Mouse (Mus musculus): ENCODE measurements at regions not wholly inside any gene's neighbourhood (a gene's known extent, or its start where the extent isn't known, plus 50 kb on each side); places are given as distances from the start of the nearest gene placed in this dataset.
"Not testable (repeated sequence)": the region's sequence is repeated elsewhere in the genome, so short reads cannot be mapped to it uniquely, and the experiment has no call there.

DNA sequence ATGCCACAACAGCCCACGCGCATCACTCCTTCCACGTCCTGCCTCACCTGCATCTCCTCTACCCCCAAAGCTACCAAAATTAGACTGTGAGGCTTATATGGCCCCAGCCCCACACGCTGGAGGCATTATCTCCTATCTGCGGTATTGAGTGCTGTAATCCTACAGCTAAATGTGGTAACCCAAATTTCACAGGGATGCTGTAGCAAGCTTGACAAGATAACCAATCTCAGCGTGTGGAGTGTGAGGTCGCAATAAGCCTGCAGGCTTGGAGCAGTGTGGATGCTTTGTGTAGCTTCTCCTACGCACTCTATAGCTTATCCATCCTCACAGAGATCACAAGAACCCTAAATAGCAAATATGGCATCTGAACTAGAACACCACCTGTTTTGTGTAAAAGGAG, 251.2 kb upstream of the Kcnh8 start:
- Histone ChIP-seq H3K4me2 (no peak overlapping the region), H3K9ac (no peak overlapping the region), H3K27ac (replicated peaks) (no peak overlapping the region), H3K9me3 (no peaks in the 10 kb centered on the region), H3K36me3 (no peaks in the 10 kb centered on the region), H3K27me3 (no peaks in the 10 kb centered on the region), H3K4me1 (replicated peaks) (no peaks in the 10 kb centered on the region), H3K4me3 (no peak overlapping the region)
- no peak for ATAC-seq (ENCODE audit: low FRiP score, low read depth)
- 89% methylated on average over 8 of the region's 8 CpGs for WGBS

DNA sequence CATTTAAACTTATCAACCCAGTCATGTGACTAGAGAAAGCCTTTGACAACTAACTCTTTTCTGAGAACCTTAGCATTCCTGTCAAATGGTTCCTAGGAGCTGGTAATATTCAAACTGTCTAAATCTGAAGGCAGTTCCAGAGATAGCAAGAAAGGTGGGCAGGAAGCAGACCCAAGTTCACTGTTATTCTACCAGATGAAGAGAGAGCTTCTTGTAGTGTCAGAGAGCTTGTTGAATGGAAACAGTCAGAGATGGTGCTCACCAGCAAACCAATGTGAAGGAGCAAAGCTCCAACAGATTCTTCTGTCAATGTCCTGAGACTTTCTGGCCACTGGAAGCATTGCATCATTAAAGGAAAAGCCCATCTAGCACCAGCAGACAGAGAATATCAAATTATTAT, 251.8 kb upstream of the Kcnh8 start:
- Histone ChIP-seq H3K9me3 (no peaks in the 10 kb centered on the region), H3K4me3 (no peak overlapping the region), H3K36me3 (no peaks in the 10 kb centered on the region), H3K4me2 (no peak overlapping the region), H3K9ac (no peak overlapping the region), H3K27me3 (no peaks in the 10 kb centered on the region), H3K4me1 (replicated peaks) (no peaks in the 10 kb centered on the region), H3K27ac (replicated peaks) (no peak overlapping the region)
- ATAC-seq (ENCODE audit: low FRiP score, low read depth), result no peak

DNA sequence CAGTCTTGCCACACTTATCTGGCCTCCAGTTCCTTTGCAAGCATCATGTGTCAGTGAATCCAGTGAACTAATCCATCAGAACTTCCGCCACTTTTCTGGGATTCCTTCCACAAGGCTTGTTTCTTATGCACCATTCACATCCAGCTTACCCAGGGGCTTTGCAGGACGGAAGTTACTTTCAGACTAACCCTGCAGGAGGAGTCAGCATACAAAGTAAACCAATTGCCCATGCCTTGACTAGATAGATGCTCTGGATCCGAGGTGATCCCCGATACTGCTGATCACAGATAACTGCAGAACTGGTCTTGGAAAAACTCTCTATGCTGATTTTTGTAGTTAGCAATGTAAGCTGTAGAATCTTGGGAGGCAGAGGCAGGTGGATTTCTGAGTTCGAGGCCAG, 252.6 kb upstream of the Kcnh8 start:
- Histone ChIP-seq H3K9me3 (no peaks in the 10 kb centered on the region), H3K4me1 (replicated peaks) (no peaks in the 10 kb centered on the region), H3K9ac (no peak overlapping the region), H3K4me3 (no peak overlapping the region), H3K36me3 (no peaks in the 10 kb centered on the region), H3K4me2 (no peak overlapping the region), H3K27me3 (no peaks in the 10 kb centered on the region), H3K27ac (replicated peaks) (no peak overlapping the region)
- ATAC-seq (ENCODE audit: low FRiP score, low read depth), result no peak
- WGBS, result 83% methylated on average over 5 of the region's 5 CpGs

DNA sequence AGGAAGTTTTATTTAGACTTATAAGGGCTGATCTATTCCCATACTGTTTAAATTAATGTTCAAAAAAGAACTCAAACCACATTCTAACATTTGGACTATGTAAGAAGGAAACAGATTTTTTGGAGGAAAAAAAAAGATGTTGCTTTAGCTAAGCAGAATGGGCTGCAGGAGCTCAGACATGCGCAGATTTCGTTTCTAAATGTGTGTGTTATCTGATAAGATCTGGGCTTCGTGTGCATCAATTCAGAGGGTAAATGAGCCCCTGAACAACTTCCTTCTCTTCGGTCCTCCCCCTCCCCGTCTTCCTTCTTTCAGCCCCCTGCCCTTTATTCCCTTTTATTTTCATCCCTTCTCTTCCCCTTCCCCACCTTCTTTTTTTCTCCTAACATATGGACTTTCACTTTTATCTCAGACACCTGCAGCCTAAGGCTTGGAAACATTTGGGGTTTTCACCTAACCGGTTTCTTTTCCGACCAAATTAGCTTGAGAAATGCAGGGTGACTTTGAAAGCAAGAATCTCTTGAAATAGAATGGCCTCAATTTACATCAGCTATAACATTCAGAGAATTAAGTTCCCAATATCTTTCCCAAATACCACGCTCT, 253.9 kb upstream of the Kcnh8 start:
- Histone ChIP-seq H3K9ac (no peak overlapping the region), H3K4me3 (no peak overlapping the region), H3K27ac (replicated peaks) (no peak overlapping the region), H3K27me3 (no peaks in the 10 kb centered on the region), H3K4me1 (replicated peaks) (no peaks in the 10 kb centered on the region), H3K9me3 (no peaks in the 10 kb centered on the region), H3K4me2 (no peak overlapping the region), H3K36me3 (no peaks in the 10 kb centered on the region)
- no peak for ATAC-seq (ENCODE audit: low FRiP score, low read depth)
- WGBS, result 75% methylated on average over 8 of the region's 8 CpGs

DNA sequence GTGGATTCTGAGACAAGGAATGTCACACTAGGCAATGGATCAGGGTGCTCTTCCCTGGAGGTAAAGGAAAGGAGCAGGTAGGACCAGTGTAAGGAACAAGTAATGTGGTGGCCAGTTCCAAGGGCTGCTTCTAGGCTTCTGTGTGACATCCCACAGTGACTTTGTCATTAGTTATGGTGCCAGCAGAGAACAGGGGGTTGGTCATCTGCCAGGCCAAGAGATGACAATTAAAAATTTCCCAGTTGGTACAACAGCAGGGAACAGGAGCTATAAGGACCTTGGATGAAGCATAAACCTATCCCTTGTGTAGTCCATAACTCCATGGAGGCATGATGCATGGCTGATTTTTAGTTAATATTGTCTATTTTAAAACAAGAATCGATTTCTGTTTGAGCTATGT, 281.9 kb upstream of the Kcnh8 start:
- no peak overlapping the region for H3K4me3 ChIP-seq
- H3K9ac ChIP-seq, result no peak overlapping the region
- no peaks in the 10 kb centered on the region for H3K36me3 ChIP-seq
- H3K9me3 ChIP-seq, result no peaks in the 10 kb centered on the region
- no peak for ATAC-seq (ENCODE audit: low FRiP score, low read depth)
- no peak overlapping the region for H3K4me2 ChIP-seq
- 88% methylated on average over 1 of the region's 1 CpGs for WGBS
- H3K27ac ChIP-seq (replicated peaks), result no peak overlapping the region
- no peaks in the 10 kb centered on the region for H3K27me3 ChIP-seq
- no peaks in the 10 kb centered on the region for H3K4me1 ChIP-seq (replicated peaks)

DNA sequence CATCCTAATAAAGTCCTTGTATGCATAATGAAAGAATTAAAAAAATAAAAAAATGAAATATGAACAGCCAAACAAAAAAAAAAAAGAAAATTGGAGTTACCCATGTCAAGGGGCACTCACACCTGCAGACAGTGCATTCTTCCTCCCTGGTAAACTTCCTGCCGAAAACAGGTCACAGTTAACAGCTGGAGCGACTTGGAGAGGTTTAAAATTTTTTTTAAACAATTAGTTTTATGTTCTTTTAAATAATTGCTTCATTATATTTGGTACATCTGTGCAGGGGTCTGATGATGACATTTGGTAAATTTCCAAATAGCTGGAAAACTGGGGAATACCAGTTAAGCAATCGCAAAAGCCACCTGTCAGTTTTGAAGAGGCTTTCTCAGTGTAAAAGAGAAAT, 285.5 kb upstream of the Kcnh8 start:
- H3K27ac ChIP-seq (replicated peaks), result no peak overlapping the region
- ATAC-seq (ENCODE audit: low FRiP score, low read depth), result no peak
- no peak overlapping the region for H3K4me2 ChIP-seq
- no peaks in the 10 kb centered on the region for H3K36me3 ChIP-seq
- H3K27me3 ChIP-seq, result no peaks in the 10 kb centered on the region
- no peaks in the 10 kb centered on the region for H3K9me3 ChIP-seq
- no peaks in the 10 kb centered on the region for H3K4me1 ChIP-seq (replicated peaks)
- WGBS, result 83% methylated on average over 3 of the region's 3 CpGs
- H3K4me3 ChIP-seq, result no peak overlapping the region
- H3K9ac ChIP-seq, result no peak overlapping the region

DNA sequence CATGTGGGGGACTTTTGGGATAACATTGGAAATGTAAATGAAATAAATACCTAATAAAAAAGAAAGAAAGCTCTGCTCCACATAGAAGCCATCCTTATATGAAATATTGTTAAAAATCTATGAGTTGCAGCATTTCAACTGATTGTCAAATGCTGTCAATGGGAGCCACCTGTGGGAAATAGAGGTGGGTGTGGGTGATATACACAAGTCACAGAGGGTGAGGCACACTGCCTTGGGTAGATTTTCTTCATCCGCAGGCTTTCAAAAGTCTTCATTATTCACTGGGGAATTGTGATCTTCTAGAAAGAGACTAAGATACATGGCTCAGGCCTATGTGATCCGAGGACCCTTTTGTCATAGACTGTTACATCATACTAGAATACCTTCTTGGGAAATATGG, 286.6 kb upstream of the Kcnh8 start:
- Histone ChIP-seq H3K27me3 (no peaks in the 10 kb centered on the region), H3K4me2 (no peak overlapping the region), H3K4me1 (replicated peaks) (no peaks in the 10 kb centered on the region), H3K36me3 (no peaks in the 10 kb centered on the region), H3K9me3 (no peaks in the 10 kb centered on the region), H3K4me3 (no peak overlapping the region), H3K9ac (no peak overlapping the region), H3K27ac (replicated peaks) (no peak overlapping the region)
- no peak for ATAC-seq (ENCODE audit: low FRiP score, low read depth)
- 92% methylated on average over 2 of the region's 2 CpGs for WGBS

DNA sequence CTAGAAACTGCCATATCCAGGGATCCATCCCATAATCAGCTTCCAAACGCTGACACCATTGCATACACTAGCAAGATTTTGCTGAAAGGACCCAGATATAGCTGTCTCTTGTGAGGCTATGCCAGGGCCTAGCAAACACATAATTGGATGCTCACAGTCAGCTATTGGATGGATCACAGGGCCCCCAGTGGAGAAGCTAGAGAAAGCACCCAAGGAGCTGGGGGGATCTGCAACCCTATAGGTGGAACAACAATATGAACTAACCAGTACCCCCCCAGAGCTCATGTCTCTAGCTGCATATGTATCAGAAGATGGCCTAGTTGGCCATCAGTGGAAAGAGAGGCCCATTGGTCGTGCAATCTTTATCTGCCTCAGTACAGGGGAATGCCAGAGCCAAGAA, 287.1 kb upstream of the Kcnh8 start:
- not testable (repeated sequence) for H3K27ac ChIP-seq (replicated peaks); H3K27me3 ChIP-seq; ATAC-seq (ENCODE audit: low FRiP score, low read depth); H3K4me2 ChIP-seq; H3K36me3 ChIP-seq; H3K9me3 ChIP-seq; H3K9ac ChIP-seq; H3K4me3 ChIP-seq; H3K4me1 ChIP-seq (replicated peaks)
- WGBS, result 64% methylated on average over 2 of the region's 2 CpGs

DNA sequence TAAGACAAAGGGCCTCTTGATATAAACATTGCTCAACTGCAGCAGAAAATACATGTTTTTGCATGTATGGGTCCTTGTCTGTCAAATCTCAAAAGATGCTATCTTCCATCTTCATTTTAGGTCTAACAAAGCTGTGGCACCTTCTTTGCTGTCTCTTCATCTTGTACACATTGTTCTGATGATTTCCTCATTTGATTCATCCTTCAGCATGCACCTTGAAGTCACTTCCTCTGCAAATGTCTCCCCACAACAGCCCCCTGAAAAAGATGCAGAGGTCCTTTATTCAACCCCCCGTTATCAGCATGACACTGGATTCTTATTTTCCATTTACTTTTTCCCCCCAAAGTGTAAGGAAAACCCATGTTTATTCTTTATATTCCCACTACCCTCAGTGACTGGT, 290.5 kb upstream of the Kcnh8 start:
- Histone ChIP-seq H3K9ac (no peak overlapping the region), H3K36me3 (no peaks in the 10 kb centered on the region), H3K4me1 (replicated peaks) (no peaks in the 10 kb centered on the region), H3K4me3 (no peak overlapping the region), H3K9me3 (no peaks in the 10 kb centered on the region), H3K4me2 (no peak overlapping the region), H3K27ac (replicated peaks) (no peak overlapping the region), H3K27me3 (no peaks in the 10 kb centered on the region)
- WGBS, result 90% methylated on average over 1 of the region's 1 CpGs
- ATAC-seq (ENCODE audit: low FRiP score, low read depth), result no peak

DNA sequence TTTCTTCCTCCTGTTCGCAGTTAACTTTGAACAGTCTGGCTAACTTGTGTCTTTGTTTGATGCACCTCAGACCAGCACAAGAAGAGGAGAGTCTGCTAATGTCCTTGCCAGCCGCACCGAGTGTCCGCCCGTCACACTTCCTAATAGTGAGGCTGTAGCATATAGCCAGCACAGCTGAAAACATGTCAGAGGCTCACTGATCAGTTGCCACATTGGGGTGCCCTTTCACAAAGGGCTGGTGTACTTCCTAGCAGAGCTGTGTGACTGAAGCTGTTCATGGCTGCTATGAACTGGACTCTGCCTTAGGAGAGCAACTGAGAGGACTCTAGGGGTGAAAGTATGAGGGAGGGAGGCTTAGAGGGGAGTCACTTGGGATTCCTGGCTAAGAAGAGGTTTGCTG, 293.7 kb upstream of the Kcnh8 start:
- Histone ChIP-seq H3K4me3 (no peak overlapping the region), H3K27ac (replicated peaks) (no peak overlapping the region), H3K9me3 (no peaks in the 10 kb centered on the region), H3K4me2 (no peak overlapping the region), H3K27me3 (no peaks in the 10 kb centered on the region), H3K4me1 (replicated peaks) (no peaks in the 10 kb centered on the region), H3K9ac (no peak overlapping the region), H3K36me3 (no peaks in the 10 kb centered on the region)
- 80% methylated on average over 5 of the region's 5 CpGs for WGBS
- no peak for ATAC-seq (ENCODE audit: low FRiP score, low read depth)

DNA sequence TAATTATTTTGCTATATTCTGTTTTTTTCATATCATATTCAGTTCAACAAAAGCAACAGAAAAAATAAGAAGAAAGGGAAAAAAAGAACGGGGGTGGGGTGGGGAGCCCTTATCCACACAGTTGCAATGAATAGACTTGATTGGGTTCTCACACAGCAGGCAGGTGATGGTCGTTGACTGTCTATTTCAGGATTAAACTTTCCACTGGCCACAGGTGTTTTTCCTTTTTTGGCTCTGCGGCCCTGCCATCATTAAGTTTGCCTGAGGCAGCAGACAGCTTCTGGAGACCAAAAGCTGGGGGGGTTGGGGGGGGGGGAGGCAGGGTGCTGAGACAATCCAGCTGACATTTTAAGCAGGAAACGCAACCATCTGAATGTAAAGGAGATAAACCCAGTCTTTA, 298.4 kb upstream of the Kcnh8 start:
- Histone ChIP-seq H3K9me3 (no peaks in the 10 kb centered on the region), H3K36me3 (no peaks in the 10 kb centered on the region)

DNA sequence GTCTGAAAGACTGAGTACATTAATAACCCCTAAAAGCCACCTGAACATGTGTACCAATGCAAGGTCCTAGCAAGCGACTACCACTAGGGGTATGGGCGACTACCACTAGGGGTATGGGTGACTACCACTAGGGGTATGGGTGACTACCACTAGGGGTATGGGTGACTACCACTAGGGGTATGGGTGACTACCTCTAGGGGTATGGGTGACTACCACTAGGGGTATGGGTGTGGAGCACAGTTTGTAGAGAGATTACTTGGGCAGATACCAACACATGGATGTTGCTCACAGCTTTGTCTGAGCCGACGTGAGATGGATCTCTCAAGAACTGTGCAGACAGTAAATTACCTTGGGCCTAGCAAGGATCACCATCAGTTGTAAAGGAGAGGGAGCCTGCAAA, 299.2 kb upstream of the Kcnh8 start:
- Histone ChIP-seq H3K36me3 (no peaks in the 10 kb centered on the region), H3K9me3 (no peaks in the 10 kb centered on the region), H3K4me2 (no peak overlapping the region), H3K4me1 (replicated peaks) (no peaks in the 10 kb centered on the region), H3K27me3 (no peaks in the 10 kb centered on the region), H3K9ac (no peak overlapping the region), H3K4me3 (no peak overlapping the region), H3K27ac (replicated peaks) (no peak overlapping the region)
- no peak for ATAC-seq (ENCODE audit: low FRiP score, low read depth)
- 91% methylated on average over 4 of the region's 4 CpGs for WGBS

More for the DNA sequence above, 298.4 kb upstream of the Kcnh8 start:
- no peaks in the 10 kb centered on the region for H3K27me3 ChIP-seq
- no peak overlapping the region for H3K27ac ChIP-seq (replicated peaks)
- ATAC-seq (ENCODE audit: low FRiP score, low read depth), result no peak
- H3K4me2 ChIP-seq, result no peak overlapping the region
- 77% methylated on average over 4 of the region's 4 CpGs for WGBS
- no peak overlapping the region for H3K4me3 ChIP-seq
- no peak overlapping the region for H3K9ac ChIP-seq
- H3K4me1 ChIP-seq (replicated peaks), result no peaks in the 10 kb centered on the region

DNA sequence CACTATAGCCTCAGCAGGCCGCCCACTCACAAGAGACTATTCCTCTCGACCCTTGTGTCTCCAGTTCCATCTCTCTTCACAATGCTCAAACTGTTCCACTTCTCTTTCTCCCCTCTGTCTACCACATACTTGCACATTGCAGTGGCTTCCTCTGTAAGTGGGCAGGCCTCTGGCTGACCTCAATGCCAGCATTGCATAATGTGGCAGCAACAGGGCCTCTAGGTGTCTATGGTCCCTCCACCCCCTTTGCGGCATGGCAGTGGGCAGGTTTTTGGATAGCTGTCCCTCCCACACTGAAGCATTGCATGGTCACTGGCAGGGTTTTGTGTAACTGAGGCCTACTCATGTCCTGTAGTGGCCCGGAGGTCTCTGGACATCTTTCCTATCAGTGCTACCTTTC, 302.7 kb upstream of the Kcnh8 start:
- Histone ChIP-seq H3K4me2 (no peak overlapping the region), H3K27ac (replicated peaks) (no peak overlapping the region), H3K9me3 (no peaks in the 10 kb centered on the region), H3K4me3 (no peak overlapping the region), H3K4me1 (replicated peaks) (no peaks in the 10 kb centered on the region), H3K36me3 (no peaks in the 10 kb centered on the region), H3K27me3 (no peaks in the 10 kb centered on the region), H3K9ac (no peak overlapping the region)
- no peak for ATAC-seq (ENCODE audit: low FRiP score, low read depth)
- 88% methylated on average over 4 of the region's 4 CpGs for whole genome bisulfite sequencing
